Mouse (Mus musculus) c-Kit-positive CD71-positive TER-119-positive erythroid progenitor cells, embryonic 14.5 days (primary cell): ENCODE data around the gene Papola.

Experiments
- DNase-seq: peaks from one replicate; pipeline ENCODE4 v3.0.0-alpha.2; 2013; ENCODE audit warnings: low spot score

Papola gene

DNA sequence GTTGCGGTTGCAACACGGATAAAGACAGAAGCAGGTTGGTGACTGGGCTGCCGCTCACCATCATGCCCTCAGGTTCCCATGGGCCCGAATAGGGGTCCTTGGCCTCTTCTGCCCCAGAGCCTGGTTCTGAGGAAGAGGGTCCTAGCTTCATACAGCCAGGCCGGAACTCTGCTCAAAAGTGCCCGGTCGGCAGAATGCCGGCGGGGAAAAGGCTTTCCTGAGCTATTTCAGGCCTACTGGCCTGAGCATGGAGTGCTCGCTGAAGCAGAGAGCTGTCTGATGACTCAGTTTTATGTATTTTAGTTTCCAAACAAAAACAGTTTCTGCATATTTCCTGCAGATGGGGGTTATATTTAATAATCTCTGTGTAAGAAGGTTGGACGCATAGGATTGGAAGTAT, 78.9 kb downstream of the Papola start:
- DNase-seq, result no peak

DNA sequence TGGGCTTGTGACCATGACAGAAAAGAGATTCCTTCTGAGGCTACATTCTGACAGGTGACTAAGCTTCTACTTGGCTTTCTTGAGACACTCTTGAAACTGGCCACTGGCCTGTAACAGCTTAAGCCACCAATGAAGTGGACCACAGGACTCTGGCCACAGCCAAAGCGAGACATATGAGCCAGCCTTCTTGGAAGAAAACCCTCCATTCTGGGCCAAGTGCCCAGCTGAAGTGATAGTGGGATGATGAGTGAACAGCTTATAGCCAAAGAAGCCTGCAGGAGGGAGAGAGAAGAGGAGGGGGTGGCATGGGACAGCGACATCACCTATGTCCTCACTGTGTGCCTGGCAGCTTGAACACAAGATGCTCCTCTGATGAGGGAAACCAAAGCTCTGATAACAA, 83.2 kb downstream of the Papola start:
- no peak for DNase-seq

DNA sequence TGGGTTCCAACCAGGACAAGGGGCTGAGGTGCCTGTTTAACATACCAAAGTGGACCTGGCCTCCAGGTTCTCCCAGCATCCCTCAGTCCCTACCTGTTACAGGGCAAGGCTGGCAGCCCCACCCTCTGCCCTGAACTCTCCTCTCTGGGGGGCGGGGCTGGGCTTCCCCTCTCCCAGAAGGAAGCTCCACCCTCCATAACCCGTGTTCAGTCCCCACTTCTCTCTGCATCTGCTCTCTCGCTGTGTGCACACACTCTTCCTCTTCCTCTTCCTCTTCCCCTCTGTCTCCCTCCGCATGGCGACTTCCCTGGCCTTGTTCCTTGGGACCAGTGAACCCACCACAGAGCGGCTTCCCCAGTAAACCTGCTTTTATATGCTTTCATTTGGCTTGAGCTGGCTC, 84.7 kb downstream of the Papola start:
- no peak for DNase-seq

DNA sequence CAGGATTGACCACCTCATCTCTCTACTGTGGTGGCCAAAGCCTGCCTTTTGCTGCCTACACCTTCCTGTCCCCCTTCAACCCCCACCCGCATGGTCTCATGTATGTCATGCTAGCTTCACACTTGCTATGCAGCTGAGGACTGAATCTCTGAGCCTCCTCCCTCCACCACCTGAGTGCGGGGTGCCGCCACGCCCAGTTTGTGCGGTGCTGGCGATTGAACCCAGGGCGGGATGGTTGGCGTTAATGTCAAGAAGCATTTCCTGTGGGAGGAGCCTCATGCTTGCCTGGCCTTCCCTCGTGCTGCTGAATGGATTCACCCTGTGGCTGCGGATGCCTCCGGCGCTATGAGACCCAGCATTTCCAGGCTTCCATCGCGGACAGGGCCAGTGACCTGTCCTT, 85.2 kb downstream of the Papola start:
- no peak for DNase-seq

DNA sequence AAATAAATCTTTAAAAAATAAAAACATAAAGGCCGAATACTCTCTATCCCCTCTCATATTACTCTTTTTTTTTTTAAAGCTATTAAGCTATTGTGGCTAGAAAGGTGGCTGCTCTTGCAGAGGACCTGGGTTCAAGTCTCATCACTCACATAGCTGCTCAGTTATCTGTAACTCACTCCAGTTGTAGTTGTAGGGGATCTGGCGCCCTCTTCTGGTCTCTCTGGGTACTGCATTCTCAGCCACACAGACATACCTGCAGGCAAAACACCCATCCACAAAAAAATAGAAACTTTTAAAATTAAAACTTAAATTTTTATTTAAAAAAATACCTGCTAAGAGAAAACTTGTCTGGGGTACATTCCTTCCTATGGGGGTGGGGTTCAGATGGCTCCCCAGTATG, 88.8 kb downstream of the Papola start:
- peak; percentile 53 for DNase-seq

DNA sequence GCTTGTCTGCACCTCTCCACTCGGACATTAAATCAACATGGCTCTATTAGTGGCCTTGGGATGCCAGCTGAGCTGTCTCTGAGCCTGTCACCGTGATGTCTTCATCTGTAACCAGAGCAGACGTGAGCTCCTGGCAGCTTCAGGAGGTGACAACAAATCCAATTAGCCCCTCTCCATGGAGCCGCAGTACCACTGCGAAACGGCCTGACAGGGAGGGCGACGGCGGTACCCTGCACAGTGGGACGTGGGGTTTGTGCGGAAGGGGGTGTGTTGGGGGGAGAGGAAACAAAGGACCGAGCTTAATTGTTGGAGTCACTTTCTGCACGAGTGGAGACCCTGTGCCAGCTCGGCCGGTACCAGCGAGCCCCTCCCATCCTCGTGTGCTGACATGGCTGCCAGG, 90.6 kb downstream of the Papola start:
- DNase-seq, result no peak

DNA sequence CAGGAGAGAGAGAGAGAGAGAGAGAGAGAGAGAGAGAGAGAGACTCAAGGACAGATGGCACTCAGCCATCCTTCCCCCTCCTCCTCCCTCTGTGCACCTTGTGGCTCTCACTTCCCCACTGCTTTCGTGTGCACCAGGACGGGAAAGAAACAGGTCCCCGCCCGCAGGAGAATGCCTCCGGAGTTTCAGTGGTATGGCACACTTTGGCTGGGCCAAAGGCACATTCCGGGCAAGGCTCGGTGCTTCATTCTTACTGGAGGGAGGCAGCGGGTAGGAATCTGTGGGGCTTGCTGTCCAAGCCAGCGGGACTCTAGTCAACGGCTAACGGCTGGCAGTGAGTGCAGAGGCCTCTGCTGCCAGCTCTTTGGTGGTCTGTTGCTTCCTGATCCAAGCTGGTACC, 92.0 kb downstream of the Papola start:
- no peak for DNase-seq

DNA sequence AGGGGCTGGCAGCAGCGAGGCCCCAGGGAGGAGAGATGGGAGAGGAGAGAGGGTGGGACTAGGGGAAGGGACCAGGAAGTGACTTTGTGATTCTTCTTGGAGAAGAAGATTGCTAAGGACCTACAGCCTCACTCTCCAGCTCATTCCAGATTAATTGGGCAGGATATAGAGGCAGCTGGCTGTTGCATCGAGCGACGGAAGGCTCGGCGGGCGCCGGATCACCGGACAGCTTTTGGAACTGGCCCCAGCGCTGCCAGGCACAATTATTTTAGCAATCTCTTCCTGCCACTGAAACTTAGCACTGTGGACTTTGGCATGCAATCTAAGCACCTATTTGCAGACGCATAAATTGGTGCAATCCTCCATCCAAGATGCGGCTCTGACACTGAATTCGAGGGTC, 92.4 kb downstream of the Papola start:
- no peak for DNase-seq

DNA sequence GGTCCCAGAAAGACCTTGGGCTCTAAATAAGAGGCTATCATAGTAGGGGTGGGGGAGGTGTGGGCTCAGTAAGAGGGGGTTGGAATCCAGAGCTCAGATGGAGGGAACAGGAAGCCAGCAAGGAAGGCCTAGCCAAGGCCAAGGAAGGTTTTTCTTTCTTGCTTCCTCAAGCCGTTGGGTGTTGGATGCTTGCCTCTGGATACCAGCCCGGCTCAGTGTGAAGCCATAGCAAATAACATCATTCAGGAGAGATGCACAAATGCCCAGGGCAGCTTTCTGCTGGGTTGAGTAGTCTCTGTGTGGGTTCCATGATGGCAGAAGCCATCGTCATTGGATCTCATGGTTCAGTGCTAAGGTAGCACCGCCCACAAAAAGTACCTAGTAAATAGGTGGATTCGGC, 94.3 kb downstream of the Papola start:
- DNase-seq, result no peak

DNA sequence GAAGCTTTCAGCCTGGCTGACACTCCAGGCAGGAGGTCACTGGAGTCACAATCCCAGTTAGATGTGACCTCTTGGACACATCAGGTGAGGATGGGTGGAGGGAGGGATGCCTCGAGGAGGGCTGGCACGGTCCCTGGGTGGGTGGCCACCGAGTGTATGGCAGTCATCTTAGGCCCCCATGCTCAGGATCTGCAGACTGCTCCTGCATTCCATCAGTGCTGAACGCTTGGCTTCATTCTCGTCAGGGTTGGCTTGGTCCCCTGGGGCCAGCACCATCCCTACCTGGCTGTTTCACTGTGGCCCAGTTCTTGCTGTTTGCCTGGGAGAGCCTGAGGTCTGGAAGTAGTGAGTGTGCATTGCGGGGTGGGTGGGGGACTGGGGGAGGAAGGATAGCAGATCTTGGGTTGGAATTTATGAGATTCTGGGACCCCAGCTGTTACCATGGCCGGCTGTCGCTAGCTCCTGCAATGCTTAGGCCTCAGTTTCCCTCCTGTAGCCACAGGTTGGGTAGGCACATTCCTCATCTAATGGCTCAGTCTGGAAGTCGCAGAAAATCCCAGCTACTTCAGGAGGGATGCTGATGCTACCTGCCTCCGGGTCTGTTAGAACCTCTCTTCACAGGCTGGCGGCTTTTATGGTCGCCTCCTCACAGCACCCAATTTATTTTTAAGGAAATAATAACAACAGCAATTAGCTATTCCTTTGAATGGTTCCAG, 99.5 kb downstream of the Papola start:
- DNase-seq, result no peak

DNA sequence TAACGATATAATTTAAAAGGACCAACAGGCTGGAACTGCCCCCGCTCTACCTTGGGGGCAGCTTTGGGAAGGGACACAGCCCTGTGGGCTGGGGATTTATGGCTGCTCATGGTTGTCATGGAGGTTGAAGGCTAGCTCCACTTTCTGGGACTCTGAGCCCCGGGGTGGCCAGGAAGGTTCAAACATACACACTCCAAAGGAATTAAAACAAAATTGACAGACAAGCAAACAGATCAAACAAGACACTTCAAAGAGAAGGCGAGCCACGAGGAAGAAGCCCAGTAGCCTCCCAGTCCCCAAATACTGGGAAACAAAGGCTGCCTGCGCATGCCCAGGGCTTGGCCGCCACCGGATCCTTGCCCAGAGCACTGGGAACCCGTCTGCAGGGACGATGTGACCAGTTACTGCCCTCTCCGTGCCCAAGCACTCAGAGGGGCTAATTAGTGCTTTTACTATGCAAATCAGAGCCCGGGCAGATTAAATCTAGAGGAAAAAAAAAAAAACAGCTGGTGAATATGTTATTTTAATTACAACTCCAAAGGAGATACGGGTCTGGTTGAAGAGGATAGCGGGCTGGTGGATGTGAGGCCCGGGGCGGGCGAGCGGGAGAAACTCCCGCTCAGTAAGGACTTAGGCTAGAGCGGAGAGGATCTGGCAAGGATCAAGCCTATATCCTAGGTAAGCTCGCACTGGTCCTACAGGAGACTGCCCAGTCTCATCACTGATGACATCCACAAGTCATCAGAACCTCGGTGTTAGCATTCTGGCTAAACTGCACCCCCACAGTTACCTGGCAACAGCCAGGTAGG, 100.2 kb downstream of the Papola start:
- no peak for DNase-seq
